Comparison of ENCODE assay signal across 31 mouse cellular contexts in the genomic region with DNA sequence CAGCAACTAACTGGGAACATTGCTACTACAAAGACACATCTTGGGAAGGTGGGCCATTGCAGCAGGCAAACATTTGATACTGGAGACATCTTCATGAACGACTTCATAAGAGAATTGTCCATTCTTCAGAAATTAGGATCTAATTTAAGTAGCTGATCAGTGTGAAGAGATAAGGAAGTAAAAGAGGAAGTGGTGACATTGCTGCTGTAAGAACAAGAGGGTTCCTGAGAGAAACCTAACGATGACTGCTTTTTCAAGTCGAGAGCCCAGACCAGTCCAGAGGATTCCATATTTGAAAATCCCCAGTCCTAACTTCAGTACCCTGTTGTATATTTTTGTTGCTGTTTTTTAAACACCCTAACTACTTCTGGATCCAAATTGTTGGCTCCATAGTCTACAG. TPM values are rescaled to one million over a fixed set of nuclear protein-coding genes. Genes with fewer than 3 reads are reported as not detected.
DNase-seq lines count a peak whose midpoint lies in the region; ATAC-seq lines count a peak whose summit lies in the region.
"Had no signal": no experiment of that assay in that cellular context is flagged by ENCODE, and none has a peak within 500 bp of the region (broad histone marks: within the 10 kb centered on the region; RNA-seq: fewer than 3 reads in every experiment).

No protein-coding gene starts in this region.

- no peak overlapping the region for H3K4me3 ChIP-seq in liver, embryonic 12.5 days
- H3K4me3 ChIP-seq: forebrain, embryonic 13.5 days; hindbrain, embryonic 13.5 days; limb, embryonic 10.5 days; limb, embryonic 15.5 days; megakaryocyte, embryonic 14.5 days; midbrain, embryonic 12.5 days had no signal

- H3K27me3 ChIP-seq in liver, embryonic 12.5 days (replicated peaks), result no peaks in the 10 kb centered on the region
- H3K27me3 ChIP-seq: forebrain, embryonic 13.5 days; hindbrain, embryonic 13.5 days; limb, embryonic 15.5 days; megakaryocyte, embryonic 14.5 days; midbrain, embryonic 12.5 days; Patski had no signal

- H3K36me3 ChIP-seq in liver, embryonic 12.5 days, result peaks cover 47% of the 10 kb centered on the region

- WGBS in liver, embryonic 12.5 days (ENCODE audit: insufficient replicate concordance), result 21% methylated on average over 3 of the region's 3 CpGs

- ATAC-seq in CD4-positive, CD25-positive, alpha-beta regulatory T cell, adult 4 months, result peak; percentile 78
- ATAC-seq in activated CD4-positive, CD25-positive, alpha-beta regulatory T cell, adult 4 months, result peak; percentile 57
- peak; percentile 94 for ATAC-seq in megakaryocyte, adult 5-6 weeks (ENCODE audit: poor library complexity, severe bottlenecking)
- ATAC-seq in liver, embryonic 12.5 days, result no peak
- ATAC-seq: forebrain, embryonic 13.5 days; intestine, postnatal 0 days; Patski had no signal

- no peaks in the 10 kb centered on the region for H3K9me3 ChIP-seq in liver, embryonic 12.5 days (replicated peaks)
- H3K9me3 ChIP-seq: hindbrain, embryonic 13.5 days; limb, embryonic 10.5 days; limb, embryonic 15.5 days; megakaryocyte, embryonic 14.5 days; midbrain, embryonic 12.5 days had no signal

- H3K27ac ChIP-seq in liver, embryonic 12.5 days, result no peak overlapping the region
- H3K27ac ChIP-seq: forebrain, embryonic 13.5 days; hindbrain, embryonic 13.5 days; limb, embryonic 10.5 days; limb, embryonic 15.5 days; liver, embryonic 14.5 days; midbrain, embryonic 12.5 days; stomach, postnatal 0 days had no signal

- no peak overlapping the region for H3K9ac ChIP-seq in liver, embryonic 12.5 days
- H3K9ac ChIP-seq: forebrain, embryonic 13.5 days; hindbrain, embryonic 13.5 days; limb, embryonic 15.5 days; liver, embryonic 14.5 days; lung, embryonic 14.5 days; midbrain, embryonic 12.5 days had no signal

- H3K4me1 ChIP-seq in liver, embryonic 12.5 days, result peaks cover 5% of the 10 kb centered on the region; the same call in 1 of the 2 replicates
- H3K4me1 ChIP-seq: forebrain, embryonic 13.5 days; hindbrain, embryonic 13.5 days; limb, embryonic 10.5 days; limb, embryonic 15.5 days; midbrain, embryonic 12.5 days had no signal

- H3K4me2 ChIP-seq in liver, embryonic 12.5 days, result no peak overlapping the region
- H3K4me2 ChIP-seq: forebrain, embryonic 13.5 days; heart, embryonic 11.5 days; hindbrain, embryonic 13.5 days; limb, embryonic 15.5 days; lung, embryonic 14.5 days; midbrain, embryonic 12.5 days had no signal

- no peak for DNase-seq in ovary, adult 18-20 months (ENCODE audit: low spot score)
- no peak for DNase-seq in cerebellum, adult 9-11 months
- DNase-seq in lung, adult 18-20 months, result no peak
- DNase-seq: adrenal gland, postnatal 25 days; cerebellum, adult 11-12 months; cerebellum, postnatal 10 days; gastrocnemius, postnatal 25 days; heart, adult 18-20 months; heart, postnatal 36 days; kidney, adult 9 months; kidney, postnatal 10 days; layer of hippocampus, postnatal 36 days; lung, embryonic 14.5 days; spleen, adult 18-20 months; thymus, adult 18-20 months; thymus, postnatal 25 days had no signal

RNA-seq across cellular contexts. Expression of gene Vps54, which starts 26.3 kb away (rescaled TPM):
- polyA plus RNA-seq in CD4-positive, CD25-positive, alpha-beta regulatory T cell, adult 4 months (2017; shearing (Covaris generic)), result 10 to 100 TPM; 83.8 to 89.5 TPM
- polyA plus RNA-seq in activated CD4-positive, CD25-positive, alpha-beta regulatory T cell, adult 4 months (2017; shearing (Covaris generic)), result 10 to 100 TPM; 59.6 to 76.9 TPM
- 56.5 and 56.7 TPM in 2 replicates for total RNA-seq in megakaryocyte, adult 5-6 weeks (2015)
- 85.7 and 87.9 TPM in 2 replicates for total RNA-seq in megakaryocyte, adult 5-6 weeks (2017)
- 9.5 and 9.8 TPM in 2 replicates for polyA plus RNA-seq in liver, embryonic 12.5 days (2016; fragmentation: Nextera tagmentation; extraction: Ambion mirVana)
